Mouse (Mus musculus) midbrain, embryonic 11.5 days (tissue): Measurements from ENCODE around the gene Rap1gap. TPM values are rescaled to one million over a fixed set of nuclear protein-coding genes. Genes with fewer than 3 reads are reported as not detected.

Experiments
- ATAC-seq: fragments of 200-750 bp; cut with Nextera tagmentation; 2 replicates; pipeline ENCODE4 v1.8.0; 2017; ENCODE audit warnings: moderate TSS enrichment, moderate library complexity; ENCODE audit not compliant: low FRiP score
- DNase-seq: peaks from one replicate; pipeline ENCODE4 v3.0.0; 2015; ENCODE audit warnings: low spot score; ENCODE audit errors: missing footprints
- H3K27ac ChIP-seq: fragments of 300-500 bp; sonication (generic); 2 replicates; pipeline ENCODE4 v1.5.1; 2014; ENCODE audit warnings: low read depth, low read length
- H3K27me3 ChIP-seq: fragments of 300-500 bp; sonication (generic); 2 replicates; pipeline ENCODE4 v1.6.1; 2014; ENCODE audit warnings: mild to moderate bottlenecking, low read length, moderate library complexity, mixed read lengths; ENCODE audit not compliant: control insufficient read depth, insufficient read depth
- H3K36me3 ChIP-seq: fragments of 300-500 bp; sonication (generic); 2 replicates; pipeline ENCODE4 v1.6.1; 2014; ENCODE audit warnings: mild to moderate bottlenecking, low read length, moderate library complexity, mixed read lengths; ENCODE audit not compliant: control insufficient read depth, insufficient read depth
- H3K4me1 ChIP-seq: fragments of 300-500 bp; sonication (generic); 2 replicates; pipeline ENCODE4 v1.6.1; 2014; ENCODE audit warnings: low read length; ENCODE audit not compliant: control insufficient read depth, insufficient read depth
- H3K4me2 ChIP-seq: fragments of 300-500 bp; sonication (generic); 2 replicates; pipeline ENCODE4 v1.6.1; 2014; ENCODE audit warnings: mild to moderate bottlenecking, moderate library complexity
- H3K4me3 ChIP-seq: fragments of 300-500 bp; sonication (generic); 2 replicates; pipeline ENCODE4 v1.5.1; 2014; ENCODE audit warnings: low read depth, low read length
- H3K9ac ChIP-seq: fragments of 300-500 bp; sonication (generic); 2 replicates; pipeline ENCODE4 v1.6.1; 2014; ENCODE audit warnings: low read length
- H3K9me3 ChIP-seq: fragments of 300-500 bp; sonication (generic); 2 replicates; pipeline ENCODE4 v1.6.1; 2016; ENCODE audit warnings: low read length; ENCODE audit not compliant: control insufficient read depth
- WGBS: fragments of 180-500 bp; shearing (Covaris S2); extraction: QIAGEN DNeasy Blood & Tissue Kit; methylation state at CpG from one replicate; pipeline ENCODE4 v1.1.7; 2014; 5-methylcytosine and 5-hydroxymethylcytosine counted together
- polyA plus RNA-seq: library from polyadenylated mRNA; unstranded; fragments of >200 nt; fragmentation: Nextera tagmentation; extraction: Ambion mirVana; gene quantifications from 2 replicates; pipeline ENCODE4 v1.2.1, GENCODE M21; 2014

Rap1gap gene
- polyA plus RNA-seq, 1 experiment from 2014 or later: 4.6 TPM

DNA sequence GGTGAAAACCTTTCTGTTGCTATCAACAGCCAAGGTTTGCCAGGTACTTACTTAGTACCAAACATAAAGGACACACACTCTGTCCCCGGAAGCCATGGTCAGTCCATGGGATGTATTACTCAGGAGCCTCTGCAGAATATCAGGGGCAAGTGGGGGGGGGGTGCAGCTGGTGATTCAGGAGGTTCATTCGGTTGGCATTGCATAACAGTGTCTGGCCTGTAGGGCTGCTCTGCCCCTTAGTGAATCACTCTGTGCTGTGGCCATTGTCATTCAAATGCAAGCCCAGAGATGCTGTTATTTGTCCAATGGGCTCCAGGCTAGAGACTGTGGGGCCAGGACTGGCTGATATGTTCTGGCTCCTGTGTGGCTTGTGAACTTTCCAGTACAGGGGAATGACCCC, 40.0 kb downstream of the Rap1gap start:
- Histone ChIP-seq H3K4me1 (peaks cover 15% of the 10 kb centered on the region), H3K27me3 (peaks cover 9% of the 10 kb centered on the region), H3K36me3 (no peaks in the 10 kb centered on the region), H3K9me3 (no peaks in the 10 kb centered on the region), H3K4me3 (no peak overlapping the region), H3K27ac (no peak overlapping the region), H3K4me2 (no peak overlapping the region), H3K9ac (no peak overlapping the region)
- 49% methylated on average over 2 of the region's 2 CpGs for WGBS
- ATAC-seq (peak; percentile 47; the same call in 1 of the 2 replicates), DNase-seq (no peak)

DNA sequence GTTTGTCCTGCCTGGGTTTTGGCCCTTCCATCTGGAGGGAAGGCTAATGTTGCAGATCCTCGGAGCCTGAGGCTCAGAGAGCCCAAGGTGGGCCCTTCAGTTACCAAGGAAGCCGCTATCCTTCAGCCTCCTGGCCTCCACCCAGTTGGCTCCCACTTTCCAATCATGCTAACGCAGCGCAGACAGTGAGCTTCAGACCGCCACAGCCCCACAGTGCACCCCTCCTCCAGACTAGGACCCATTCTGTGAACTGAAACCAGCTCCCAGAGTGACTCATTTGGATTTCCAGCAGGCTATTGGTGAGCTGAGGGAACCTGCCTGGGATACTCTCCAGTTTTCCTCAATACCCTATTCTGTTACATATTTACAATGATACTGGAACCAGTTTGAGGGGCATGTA, 40.9 kb downstream of the Rap1gap start:
- Histone ChIP-seq H3K4me2 (no peak overlapping the region), H3K27me3 (peaks cover 9% of the 10 kb centered on the region), H3K4me3 (no peak overlapping the region), H3K9ac (no peak overlapping the region), H3K9me3 (no peaks in the 10 kb centered on the region), H3K27ac (no peak overlapping the region), H3K4me1 (peaks cover 15% of the 10 kb centered on the region), H3K36me3 (no peaks in the 10 kb centered on the region)
- DNase-seq (no peak), ATAC-seq (no peak)
- WGBS: 82% methylated on average over 5 of the region's 5 CpGs

DNA sequence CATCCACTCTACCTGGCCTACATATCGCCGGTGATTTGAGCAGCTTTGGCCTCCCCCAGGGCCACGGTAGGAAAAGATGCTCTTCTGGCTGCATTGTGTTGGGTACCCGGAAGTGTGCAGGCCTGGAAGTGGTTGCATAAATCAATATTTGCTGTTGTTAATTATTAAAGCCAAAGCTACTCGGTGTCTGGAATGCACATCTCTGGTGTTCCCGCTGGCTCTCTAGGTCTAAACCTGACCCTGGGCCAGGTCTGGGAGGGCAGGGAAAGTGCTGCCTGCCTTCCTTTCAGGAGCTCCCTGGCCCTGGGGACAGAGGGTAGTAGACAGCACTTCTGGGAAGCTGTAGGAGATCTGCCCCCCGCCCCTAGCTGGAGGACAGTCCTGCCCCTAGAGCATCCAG, 42.0 kb downstream of the Rap1gap start:
- ATAC-seq (no peak), DNase-seq (no peak)
- Histone ChIP-seq H3K9ac (peak overlapping the region; percentile 76; the same call in 1 of the 2 replicates), H3K9me3 (no peaks in the 10 kb centered on the region), H3K36me3 (no peaks in the 10 kb centered on the region), H3K27me3 (peaks cover 9% of the 10 kb centered on the region), H3K4me2 (peak overlapping the region; percentile 88; the same call in 1 of the 2 replicates), H3K27ac (peak overlapping the region; percentile 35; the same call in 1 of the 2 replicates), H3K4me3 (no peak overlapping the region), H3K4me1 (peaks cover 15% of the 10 kb centered on the region)
- 72% methylated on average over 7 of the region's 7 CpGs for WGBS

DNA sequence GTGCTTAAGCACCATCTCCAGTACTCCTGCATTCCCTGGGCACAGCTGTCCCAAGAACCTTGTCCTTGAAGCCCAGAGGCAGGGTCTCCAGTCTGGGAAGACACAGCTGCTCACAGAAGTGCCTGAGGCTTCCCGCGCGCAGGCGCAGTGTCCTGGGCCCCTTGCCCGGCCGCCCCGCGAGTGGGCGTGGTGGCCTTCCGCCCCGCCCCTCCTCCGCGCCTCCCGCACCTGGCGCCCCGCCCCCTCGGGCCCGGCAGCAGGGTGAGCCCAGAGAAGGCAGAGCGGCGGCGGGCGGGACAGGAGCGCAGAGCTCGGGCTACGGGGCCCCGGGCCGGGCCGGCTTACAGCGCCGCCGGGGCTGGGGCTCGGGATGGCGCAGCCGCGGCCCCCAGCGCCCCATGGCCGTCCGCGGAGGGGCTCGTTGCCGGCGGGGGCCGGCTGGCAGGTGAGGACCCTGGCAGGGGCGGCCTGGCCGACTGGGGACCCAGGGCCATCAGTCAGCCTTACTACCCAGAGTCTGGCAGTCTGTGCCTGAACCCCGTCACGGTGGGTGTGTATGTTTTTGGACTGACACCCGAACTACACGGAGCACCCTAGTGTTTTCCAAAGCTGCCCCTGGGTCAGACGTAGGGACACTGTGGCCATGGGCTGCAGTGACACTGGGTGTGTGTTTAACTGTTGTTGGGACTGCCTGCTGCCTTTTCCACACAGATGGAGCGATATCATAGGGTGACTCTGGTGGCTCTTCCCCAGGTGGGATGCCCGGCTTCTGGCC, 42.9 kb downstream of the Rap1gap start:
- 4% methylated on average over 44 of the region's 52 CpGs for WGBS
- Histone ChIP-seq H3K4me3 (peak overlapping the region; percentile 53), H3K9ac (peak overlapping the region; percentile 76), H3K27ac (no peak overlapping the region), H3K36me3 (no peaks in the 10 kb centered on the region), H3K9me3 (no peaks in the 10 kb centered on the region), H3K27me3 (peaks cover 9% of the 10 kb centered on the region), H3K4me2 (peak overlapping the region; percentile 88), H3K4me1 (peaks cover 15% of the 10 kb centered on the region)
- peak; percentile 87 for ATAC-seq
- peak; percentile 99 for DNase-seq

DNA sequence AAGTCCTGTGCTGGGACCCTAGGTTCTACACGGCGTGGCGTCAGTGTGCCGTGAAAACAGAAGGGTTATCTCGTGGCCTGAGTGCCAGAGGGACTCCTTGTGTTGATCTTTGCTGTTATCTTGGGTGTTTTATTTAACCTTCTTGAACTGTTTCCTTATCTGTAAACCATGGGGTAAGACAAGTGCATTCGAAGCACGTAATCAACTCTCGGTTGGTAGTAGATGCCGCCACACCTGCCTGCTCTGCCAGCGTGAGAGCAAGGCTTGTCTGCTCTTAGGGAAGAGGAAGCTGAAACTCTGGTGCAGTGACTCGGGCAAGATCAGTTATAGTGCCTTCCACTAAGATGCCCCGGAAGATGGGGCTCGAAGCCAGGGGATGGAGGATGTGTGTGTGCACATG, 48.4 kb downstream of the Rap1gap start:
- H3K36me3 ChIP-seq: no peaks in the 10 kb centered on the region
- ATAC-seq: no peak
- H3K9ac ChIP-seq: no peak overlapping the region
- 90% methylated on average over 13 of the region's 13 CpGs for WGBS
- no peak for DNase-seq
- H3K4me2 ChIP-seq: no peak overlapping the region
- no peaks in the 10 kb centered on the region; the same call in 1 of the 2 replicates for H3K4me1 ChIP-seq
- H3K27ac ChIP-seq: no peak overlapping the region
- no peaks in the 10 kb centered on the region for H3K9me3 ChIP-seq
- peaks cover 7% of the 10 kb centered on the region for H3K27me3 ChIP-seq
- no peak overlapping the region for H3K4me3 ChIP-seq

DNA sequence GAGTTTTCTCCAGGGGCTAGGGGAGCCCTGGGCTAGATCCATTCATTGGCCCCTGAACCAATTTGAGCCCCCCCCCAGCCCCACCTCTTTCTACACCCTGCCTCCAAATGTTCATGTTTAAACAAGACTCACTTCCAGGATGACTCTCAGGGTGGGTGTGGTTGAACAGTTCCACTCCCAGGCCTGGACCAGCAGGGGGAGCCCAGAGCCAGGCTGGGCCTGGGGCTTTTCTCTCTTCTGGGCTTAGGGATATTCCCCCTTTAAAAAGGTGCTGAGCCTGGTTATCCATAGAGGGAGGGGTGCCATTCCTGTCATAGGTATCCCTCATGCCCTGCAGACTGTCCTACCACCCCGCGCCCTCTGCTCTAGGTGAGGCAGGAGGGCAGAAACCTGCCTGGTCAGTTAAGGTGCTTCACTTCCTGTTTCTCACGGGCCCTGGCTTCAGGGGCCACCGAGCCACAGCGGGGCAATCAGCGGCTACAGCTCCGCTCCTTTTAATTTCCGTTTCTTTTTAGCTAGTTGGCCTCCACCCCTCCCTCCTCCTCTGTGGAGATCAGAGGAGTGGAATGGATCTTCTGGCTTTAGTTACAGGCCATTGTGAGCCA, 49.6 kb downstream of the Rap1gap start:
- no peaks in the 10 kb centered on the region; the same call in 1 of the 2 replicates for H3K27me3 ChIP-seq
- no peak overlapping the region for H3K27ac ChIP-seq
- H3K4me3 ChIP-seq: no peak overlapping the region
- no peaks in the 10 kb centered on the region for H3K9me3 ChIP-seq
- DNase-seq (no peak), ATAC-seq (no peak)
- H3K9ac ChIP-seq: no peak overlapping the region
- no peaks in the 10 kb centered on the region for H3K36me3 ChIP-seq
- WGBS: 45% methylated on average over 8 of the region's 8 CpGs
- peaks cover 6% of the 10 kb centered on the region for H3K4me1 ChIP-seq
- no peak overlapping the region for H3K4me2 ChIP-seq

DNA sequence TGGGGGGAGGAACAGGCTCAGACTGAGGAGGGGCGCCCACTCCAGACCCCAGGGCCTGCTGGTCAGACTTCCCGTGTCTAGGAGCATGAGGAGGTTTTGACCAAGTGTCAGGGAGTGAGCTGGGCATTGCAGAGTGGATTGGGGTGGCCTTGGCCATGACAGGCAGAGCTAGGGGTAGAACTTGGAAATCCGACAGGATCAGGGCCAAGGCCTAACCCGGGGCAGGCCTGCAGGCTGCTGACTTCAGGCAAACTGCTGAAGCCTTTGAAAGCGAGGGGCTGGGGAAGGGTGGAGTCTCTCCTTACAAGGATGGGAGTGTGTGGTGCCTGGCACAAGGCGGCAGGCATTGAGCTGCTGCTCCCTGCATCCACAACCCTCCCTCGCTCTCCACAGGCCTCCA, 52.5 kb downstream of the Rap1gap start:
- no peak for ATAC-seq
- no peak overlapping the region for H3K4me2 ChIP-seq
- H3K4me3 ChIP-seq: no peak overlapping the region
- peaks cover 12% of the 10 kb centered on the region for H3K4me1 ChIP-seq
- H3K36me3 ChIP-seq: no peaks in the 10 kb centered on the region
- no peak for DNase-seq
- no peaks in the 10 kb centered on the region; the same call in 1 of the 2 replicates for H3K27me3 ChIP-seq
- H3K9me3 ChIP-seq: no peaks in the 10 kb centered on the region
- H3K27ac ChIP-seq: no peak overlapping the region
- H3K9ac ChIP-seq: no peak overlapping the region
- 52% methylated on average over 7 of the region's 7 CpGs for WGBS

DNA sequence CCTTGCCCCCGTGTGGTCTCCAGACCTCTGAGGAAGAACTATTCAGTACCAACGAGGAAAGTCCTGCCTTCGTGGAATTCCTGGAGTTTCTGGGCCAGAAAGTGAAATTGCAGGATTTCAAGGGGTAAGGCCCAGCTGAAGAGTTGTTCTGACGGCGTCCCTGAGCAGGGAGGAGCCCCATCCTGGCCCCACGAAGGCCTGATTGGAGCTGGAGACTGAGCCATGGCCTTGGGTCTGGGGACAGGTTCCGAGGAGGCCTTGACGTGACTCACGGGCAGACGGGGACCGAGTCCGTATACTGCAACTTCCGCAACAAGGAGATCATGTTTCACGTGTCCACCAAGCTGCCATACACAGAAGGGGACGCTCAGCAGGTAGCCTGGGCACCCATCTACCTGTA, 53.1 kb downstream of the Rap1gap start:
- WGBS: 73% methylated on average over 15 of the region's 15 CpGs
- H3K36me3 ChIP-seq: no peaks in the 10 kb centered on the region
- H3K27ac ChIP-seq: no peak overlapping the region
- ATAC-seq: no peak
- no peak for DNase-seq
- H3K4me2 ChIP-seq: no peak overlapping the region
- peaks cover 12% of the 10 kb centered on the region for H3K4me1 ChIP-seq
- H3K4me3 ChIP-seq: no peak overlapping the region
- H3K9me3 ChIP-seq: no peaks in the 10 kb centered on the region
- H3K27me3 ChIP-seq: no peaks in the 10 kb centered on the region; the same call in 1 of the 2 replicates
- no peak overlapping the region for H3K9ac ChIP-seq
